Mouse (Mus musculus) kidney, postnatal 0 days (tissue): ENCODE measurements around the gene Prss38. TPM values are rescaled to one million over a fixed set of nuclear protein-coding genes. Genes with fewer than 3 reads are reported as not detected.

Experiments
- ATAC-seq: fragments of 200-750 bp; cut with Nextera tagmentation; replicated peaks from 2 replicates; pipeline ENCODE4 v1.8.0; 2017; ENCODE audit warnings: low read depth, moderate number of reproducible peaks, moderate TSS enrichment, moderate library complexity; ENCODE audit not compliant: low FRiP score
- DNase-seq: peaks from one replicate; pipeline ENCODE4 v3.0.0-alpha.2; 2016; ENCODE audit warnings: low spot score
- H3K27ac ChIP-seq: fragments of 300-500 bp; sonication (generic); 2 replicates; pipeline ENCODE4 v1.5.1; 2014; ENCODE audit warnings: mild to moderate bottlenecking
- H3K27me3 ChIP-seq: fragments of 300-500 bp; sonication (generic); 2 replicates; pipeline ENCODE4 v1.6.1; 2014; ENCODE audit warnings: low read length, mixed read lengths; ENCODE audit not compliant: insufficient read depth
- H3K36me3 ChIP-seq: fragments of 300-500 bp; sonication (generic); 2 replicates; pipeline ENCODE4 v1.6.1; 2014; ENCODE audit warnings: low read length, mixed read lengths; ENCODE audit not compliant: insufficient read depth
- H3K4me1 ChIP-seq: fragments of 300-500 bp; sonication (generic); replicated peaks from 2 replicates; pipeline ENCODE4 v1.6.1; 2014; ENCODE audit warnings: antibody characterized with exemption, low read length, mixed read lengths; ENCODE audit not compliant: insufficient read depth
- H3K4me2 ChIP-seq: fragments of 300-500 bp; sonication (generic); 2 replicates; pipeline ENCODE4 v1.6.1; 2014; ENCODE audit warnings: mild to moderate bottlenecking, low read length, moderate library complexity, mixed read lengths
- H3K4me3 ChIP-seq: fragments of 300-500 bp; sonication (generic); replicated peaks from 2 replicates; pipeline ENCODE4 v1.5.1; 2014; ENCODE audit warnings: low read depth, low read length
- H3K9ac ChIP-seq: fragments of 300-500 bp; sonication (generic); 2 replicates; pipeline ENCODE4 v1.6.1; 2014; ENCODE audit warnings: low read depth, low read length
- H3K9me3 ChIP-seq: fragments of 300-500 bp; sonication (generic); replicated peaks from 2 replicates; pipeline ENCODE4 v1.6.1; 2016; ENCODE audit warnings: low read length, inconsistent platforms, mixed read lengths
- CTCF ChIP-seq: IDR thresholded peaks from 2 replicates; pipeline ENCODE4 v1.5.1; 2016; ENCODE audit warnings: antibody characterized with exemption, low read depth, mild to moderate bottlenecking, moderate library complexity
- WGBS: fragments of 180-500 bp; shearing (Covaris S2); extraction: QIAGEN DNeasy Blood & Tissue Kit; methylation state at CpG from one replicate; pipeline ENCODE4 v1.1.7; 2014; 5-methylcytosine and 5-hydroxymethylcytosine counted together
- polyA plus RNA-seq: library from polyadenylated mRNA; unstranded; fragments of >200 nt; fragmentation: Nextera tagmentation; extraction: Ambion mirVana; gene quantifications from 2 replicates; pipeline ENCODE4 v1.2.1, GENCODE M21; 2015

Prss38 gene
- polyA plus RNA-seq, result not detected in 2 replicates

GRCm38 (mm10) chr11:59375475-59375874 is at the start of gene Prss38:
Gene Prss38, minus strand, starts transcription at chr11:59375657.
- H3K27ac ChIP-seq, result no peak within 1 kb of the TSS
- TF ChIP-seq CTCF, result peak; percentile 31; the same call in 1 of the 2 replicates
- no peak for DNase-seq

GRCm38 (mm10) chr11:59423010-59423588 is 47.6 kb upstream of the Prss38 start:
- Histone ChIP-seq H3K27ac (no peak overlapping the region), H3K9me3 (no peaks in the 10 kb centered on the region), H3K27me3 (no peaks in the 10 kb centered on the region), H3K4me2 (no peak overlapping the region), H3K9ac (no peak overlapping the region), H3K4me3 (no peak overlapping the region), H3K36me3 (peaks cover 31% of the 10 kb centered on the region), H3K4me1 (no peaks in the 10 kb centered on the region)
- 76% methylated on average over 5 of the region's 5 CpGs for WGBS
- no peak for TF ChIP-seq CTCF
- DNase-seq (no peak), ATAC-seq (no peak)

More at GRCm38 (mm10) chr11:59375475-59375874, at the start of gene Prss38:
- 80% methylated on average over 16 of the region's 16 CpGs for WGBS
- H3K4me1 ChIP-seq, result no peaks in the 10 kb centered on the region
- H3K4me3 ChIP-seq, result no peak within 1 kb of the TSS
- no peaks in the 10 kb centered on the region for H3K9me3 ChIP-seq
- H3K36me3 ChIP-seq, result no peaks in the 10 kb centered on the region
- H3K4me2 ChIP-seq, result no peak within 1 kb of the TSS
- no peak for ATAC-seq
- H3K9ac ChIP-seq, result no peak within 1 kb of the TSS
- H3K27me3 ChIP-seq, result no peaks in the 10 kb centered on the region

- Histone ChIP-seq H3K4me2 (no peak overlapping the region), H3K27me3 (no peaks in the 10 kb centered on the region), H3K9me3 (no peaks in the 10 kb centered on the region), H3K4me1 (no peaks in the 10 kb centered on the region), H3K4me3 (no peak overlapping the region), H3K9ac (no peak overlapping the region), H3K27ac (no peak overlapping the region), H3K36me3 (peaks cover 24% of the 10 kb centered on the region; the same call in 1 of the 2 replicates)
- no peak for TF ChIP-seq CTCF
- ATAC-seq, result no peak
- 96% methylated on average over 2 of the region's 2 CpGs for WGBS
- peak; percentile 27 for DNase-seq
These were observed 46.5 kb upstream of the Prss38 start for GRCm38 (mm10) chr11:59421967-59422366.

DNA sequence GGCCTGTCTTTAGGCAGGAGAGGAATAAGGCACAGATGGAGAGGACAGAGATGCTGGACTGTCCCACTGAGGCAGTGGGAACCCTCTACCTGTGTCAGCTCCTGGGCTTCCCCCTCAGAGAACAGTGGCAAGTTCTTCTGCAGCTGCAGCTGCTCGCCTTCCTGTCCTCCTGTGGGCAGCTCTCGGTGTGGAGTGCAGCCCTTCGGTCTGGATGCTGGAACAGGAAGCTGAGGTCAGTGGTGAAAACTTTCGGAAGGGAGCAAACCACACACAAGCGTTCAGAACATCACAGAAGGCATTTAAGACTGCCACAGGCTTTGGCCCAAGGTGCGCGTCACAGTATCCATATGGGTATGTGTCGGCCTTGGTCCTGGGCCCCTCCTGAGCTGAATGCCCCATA is 46.0 kb upstream of the Prss38 start:
- Histone ChIP-seq H3K4me3 (no peak overlapping the region), H3K36me3 (peaks cover 22% of the 10 kb centered on the region; the same call in 1 of the 2 replicates), H3K4me2 (no peak overlapping the region), H3K4me1 (no peaks in the 10 kb centered on the region), H3K9ac (no peak overlapping the region), H3K9me3 (no peaks in the 10 kb centered on the region), H3K27ac (no peak overlapping the region), H3K27me3 (no peaks in the 10 kb centered on the region)
- TF ChIP-seq CTCF, result no peak
- WGBS, result 75% methylated on average over 8 of the region's 8 CpGs
- DNase-seq, result no peak
- ATAC-seq, result no peak

- Histone ChIP-seq H3K4me1 (no peaks in the 10 kb centered on the region), H3K4me3 (no peak overlapping the region), H3K27ac (no peak overlapping the region), H3K4me2 (no peak overlapping the region), H3K27me3 (no peaks in the 10 kb centered on the region), H3K9ac (no peak overlapping the region), H3K36me3 (peaks cover 14% of the 10 kb centered on the region; the same call in 1 of the 2 replicates), H3K9me3 (no peaks in the 10 kb centered on the region)
- no peak for ATAC-seq
- 51% methylated on average over 5 of the region's 5 CpGs for WGBS
- TF ChIP-seq CTCF, result no peak
- peak; percentile 68 for DNase-seq
These were observed 43.3 kb upstream of the Prss38 start for GRCm38 (mm10) chr11:59418708-59419107.

GRCm38 (mm10) chr11:59412999-59413863 is 37.8 kb upstream of the Prss38 start:
- H3K4me2 ChIP-seq, result no peak overlapping the region
- peaks cover 9% of the 10 kb centered on the region; the same call in 1 of the 2 replicates for H3K4me1 ChIP-seq
- TF ChIP-seq CTCF, result no peak
- DNase-seq (peak; percentile 12), ATAC-seq (no peak)
- WGBS, result 73% methylated on average over 13 of the region's 13 CpGs
- H3K27me3 ChIP-seq, result no peaks in the 10 kb centered on the region
- H3K36me3 ChIP-seq, result 0 out of 2 replicates have a peak, but pooled peaks cover 2% of the 10 kb centered on the region
- H3K4me3 ChIP-seq, result no peak overlapping the region
- H3K9me3 ChIP-seq, result no peaks in the 10 kb centered on the region
- no peak overlapping the region for H3K9ac ChIP-seq
- no peak overlapping the region for H3K27ac ChIP-seq
